Comparison of ENCODE assay signal across 8 mouse cellular contexts in the genomic region with DNA sequence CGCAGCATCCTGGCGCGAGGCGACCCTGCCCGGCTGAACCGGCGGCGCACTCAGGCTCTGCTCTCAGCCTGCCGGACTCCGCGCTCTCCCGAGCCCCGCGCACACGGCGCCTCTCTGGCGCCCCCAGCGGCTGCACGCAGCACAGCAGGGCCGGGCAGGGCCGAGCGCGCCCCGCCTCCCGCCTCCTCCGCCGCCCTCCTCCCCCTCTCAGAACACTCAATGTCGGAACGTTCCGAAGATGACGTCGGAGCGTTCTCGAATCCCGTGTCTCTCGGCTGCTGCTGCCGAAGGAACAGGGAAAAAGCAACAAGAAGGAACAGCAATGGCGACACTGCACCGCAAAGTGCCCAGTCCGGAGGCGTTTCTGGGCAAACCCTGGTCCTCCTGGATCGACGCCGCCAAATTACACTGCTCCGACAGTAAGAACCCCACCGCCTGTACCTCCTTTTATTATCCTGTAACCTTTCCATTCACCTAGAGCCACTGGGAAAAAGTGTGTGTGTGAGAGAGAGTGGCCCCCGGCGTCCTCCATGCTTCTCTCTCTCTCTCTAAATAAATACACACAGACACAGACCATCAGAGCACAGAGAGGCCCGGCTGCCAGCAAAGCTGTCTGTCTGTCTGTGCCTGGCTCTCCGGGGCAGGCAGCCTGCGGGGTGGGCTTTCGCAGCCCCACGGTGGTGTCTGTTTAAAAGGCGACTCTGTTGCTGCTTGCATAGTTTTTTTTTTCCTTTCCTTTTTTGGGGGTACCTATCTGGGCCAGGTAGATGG. TPM values are rescaled to one million over a fixed set of nuclear protein-coding genes. Genes with fewer than 3 reads are reported as not detected.
DNase-seq lines count a peak whose midpoint lies in the region; ATAC-seq and TF ChIP-seq lines count a peak whose summit lies in the region.

TSS of gene Atxn7l1 (plus strand) at position 197 of the 771 bp plus-strand sequence.

- DNase-seq in CD8-positive naive resting alpha-beta T cell, adult 2 months (ENCODE audit: low read depth in 2 of 2, low spot score in 2 of 2) = peak; percentile 79 to 81
- DNase-seq in c-Kit-positive CD71-negative TER-119-negative erythroid progenitor cells, embryonic 14.5 days (ENCODE audit: low read depth) = peak; percentile 87
- DNase-seq in forebrain, embryonic 10.5 days (ENCODE audit: extremely low spot score, low spot score) = peak; percentile 91
- DNase-seq in kidney, postnatal 25 days = peak; percentile 94 to 95
- peak; percentile 85 to 91 (median 88) for DNase-seq in liver, embryonic 14.5 days (ENCODE audit: low read depth in 3 of 3, low spot score in 3 of 3)
- peak; percentile 96 for DNase-seq in neural tube, embryonic 11.5 days (ENCODE audit: low spot score)
- DNase-seq in stomach, postnatal 0 days (ENCODE audit: low spot score) = peak; percentile 95

- no peak for TF ChIP-seq EP300 in liver, embryonic 14.5 days (IDR thresholded peaks at IDR 0.05; ENCODE audit: low read depth)
- TF ChIP-seq EP300 in stomach, postnatal 0 days (optimal IDR thresholded peaks at IDR 0.05) = no peak

- H3K27me3 ChIP-seq in forebrain, embryonic 10.5 days (ENCODE audit: poor library complexity, severe bottlenecking) = peaks cover 27% of the 10 kb centered on the region
- peaks cover 19% of the 10 kb centered on the region for H3K27me3 ChIP-seq in heart, embryonic 15.5 days
- peaks cover 21% of the 10 kb centered on the region for H3K27me3 ChIP-seq in liver, embryonic 14.5 days (ENCODE audit: control insufficient read depth, insufficient read depth, low read length)
- 0 out of 2 replicates have a peak, but pooled peaks cover 2% of the 10 kb centered on the region for H3K27me3 ChIP-seq in neural tube, embryonic 11.5 days (ENCODE audit: control insufficient read depth, insufficient read depth, low read length)
- H3K27me3 ChIP-seq in stomach, postnatal 0 days (ENCODE audit: control insufficient read depth, insufficient read depth, low read length) = no peaks in the 10 kb centered on the region

- peak within 1 kb of the TSS; percentile 98 for H3K4me2 ChIP-seq in heart, embryonic 15.5 days
- peak within 1 kb of the TSS; percentile 78 for H3K4me2 ChIP-seq in liver, embryonic 14.5 days (ENCODE audit: low read depth)
- H3K4me2 ChIP-seq in neural tube, embryonic 11.5 days (ENCODE audit: low read depth) = peak within 1 kb of the TSS; percentile 96
- peak within 1 kb of the TSS; percentile 69 for H3K4me2 ChIP-seq in stomach, postnatal 0 days (replicated peaks; ENCODE audit: low read depth)

- no peaks in the 10 kb centered on the region for H3K36me3 ChIP-seq in forebrain, embryonic 10.5 days (replicated peaks)
- H3K36me3 ChIP-seq in heart, embryonic 15.5 days = no peaks in the 10 kb centered on the region
- no peaks in the 10 kb centered on the region for H3K36me3 ChIP-seq in liver, embryonic 14.5 days (replicated peaks; ENCODE audit: control insufficient read depth, insufficient read depth, low read depth)
- no peaks in the 10 kb centered on the region for H3K36me3 ChIP-seq in neural tube, embryonic 11.5 days (ENCODE audit: control insufficient read depth, insufficient read depth, low read length)
- H3K36me3 ChIP-seq in stomach, postnatal 0 days (ENCODE audit: control insufficient read depth, insufficient read depth, low read length) = no peaks in the 10 kb centered on the region

- peak within 1 kb of the TSS; percentile 90 for H3K27ac ChIP-seq in forebrain, embryonic 10.5 days
- peak within 1 kb of the TSS; percentile 62 for H3K27ac ChIP-seq in heart, embryonic 15.5 days
- H3K27ac ChIP-seq in liver, embryonic 14.5 days = peak within 1 kb of the TSS; percentile 58
- H3K27ac ChIP-seq in neural tube, embryonic 11.5 days (ENCODE audit: low read depth, low read length) = peak within 1 kb of the TSS; percentile 39; the same call in 1 of the 2 replicates
- H3K27ac ChIP-seq in stomach, postnatal 0 days (replicated peaks) = peak within 1 kb of the TSS; percentile 86

- WGBS in forebrain, embryonic 10.5 days = under 1% methylated on average over 54 of the region's 54 CpGs
- WGBS in heart, embryonic 15.5 days = 1% methylated on average over 54 of the region's 54 CpGs
- WGBS in liver, embryonic 14.5 days (ENCODE audit: insufficient replicate concordance) = under 1% methylated on average over 54 of the region's 54 CpGs
- under 1% methylated on average over 36 of the region's 54 CpGs for WGBS in neural tube, embryonic 11.5 days
- under 1% methylated on average over 53 of the region's 54 CpGs for WGBS in stomach, postnatal 0 days

- H3K4me1 ChIP-seq in forebrain, embryonic 10.5 days = peaks cover 22% of the 10 kb centered on the region
- peaks cover 14% of the 10 kb centered on the region for H3K4me1 ChIP-seq in heart, embryonic 15.5 days (replicated peaks)
- peaks cover 13 to 20% of the 10 kb centered on the region in 2 experiments for H3K4me1 ChIP-seq in liver, embryonic 14.5 days (replicated peaks; ENCODE audit: control insufficient read depth in 2 of 2, insufficient read depth in 2 of 2, low read length in 1 of 2)
- H3K4me1 ChIP-seq in neural tube, embryonic 11.5 days (ENCODE audit: control insufficient read depth, insufficient read depth, low read length) = peaks cover 4% of the 10 kb centered on the region; the same call in 1 of the 2 replicates
- no peaks in the 10 kb centered on the region for H3K4me1 ChIP-seq in stomach, postnatal 0 days (replicated peaks; ENCODE audit: control insufficient read depth, insufficient read depth)

- H3K9me3 ChIP-seq in forebrain, embryonic 10.5 days = no peaks in the 10 kb centered on the region
- H3K9me3 ChIP-seq in heart, embryonic 15.5 days (replicated peaks) = no peaks in the 10 kb centered on the region
- H3K9me3 ChIP-seq in liver, embryonic 14.5 days (ENCODE audit: control insufficient read depth, low read length) = no peaks in the 10 kb centered on the region
- no peaks in the 10 kb centered on the region for H3K9me3 ChIP-seq in neural tube, embryonic 11.5 days (ENCODE audit: control insufficient read depth, low read length)
- H3K9me3 ChIP-seq in stomach, postnatal 0 days (ENCODE audit: control insufficient read depth, low read length) = no peaks in the 10 kb centered on the region

- peak within 1 kb of the TSS; percentile 71 for H3K4me3 ChIP-seq in forebrain, embryonic 10.5 days
- peak within 1 kb of the TSS; percentile 70 for H3K4me3 ChIP-seq in heart, embryonic 15.5 days
- peak within 1 kb of the TSS; percentile 85 to 87 for H3K4me3 ChIP-seq in liver, embryonic 14.5 days (ENCODE audit: insufficient read depth in 1 of 2, low read depth in 2 of 2, low read length in 2 of 2)
- H3K4me3 ChIP-seq in neural tube, embryonic 11.5 days (ENCODE audit: low read depth, low read length) = peak within 1 kb of the TSS; percentile 71
- H3K4me3 ChIP-seq in stomach, postnatal 0 days (ENCODE audit: low read depth, low read length) = peak within 1 kb of the TSS; percentile 70

- TF ChIP-seq CTCF in liver, embryonic 14.5 days (IDR thresholded peaks at IDR 0.05; ENCODE audit: low read depth) = peak; percentile 74
- peak; percentile 83 for TF ChIP-seq CTCF in stomach, postnatal 0 days (IDR thresholded peaks at IDR 0.05; ENCODE audit: low read depth)

- peak within 1 kb of the TSS; percentile 84 for H3K9ac ChIP-seq in heart, embryonic 15.5 days
- peak within 1 kb of the TSS; percentile 98 for H3K9ac ChIP-seq in liver, embryonic 14.5 days (replicated peaks)
- peak within 1 kb of the TSS; percentile 86 for H3K9ac ChIP-seq in neural tube, embryonic 11.5 days (ENCODE audit: low read length)
- H3K9ac ChIP-seq in stomach, postnatal 0 days (ENCODE audit: low read length) = peak within 1 kb of the TSS; percentile 90

- ATAC-seq in heart, embryonic 15.5 days (replicated peaks; ENCODE audit: insufficient number of reproducible peaks, insufficient read depth, low FRiP score, low read depth) = peak; percentile 92
- peak; percentile 97 for ATAC-seq in liver, embryonic 14.5 days (ENCODE audit: insufficient read depth)
- ATAC-seq in neural tube, embryonic 11.5 days (ENCODE audit: insufficient read depth, low FRiP score, low TSS enrichment) = peak; percentile 95
- ATAC-seq in stomach, postnatal 0 days (ENCODE audit: low FRiP score, low TSS enrichment) = peak; percentile 93

RNA-seq across cellular contexts. Expression of gene Atxn7l1, which starts in this region (rescaled TPM):
- polyA plus RNA-seq in forebrain, embryonic 10.5 days (2016; fragmentation: Nextera tagmentation; extraction: Ambion mirVana) = 10.4 and 11.0 TPM in 2 replicates
- polyA plus RNA-seq in heart, embryonic 15.5 days (2015; fragmentation: Nextera tagmentation; extraction: Ambion mirVana) = 7.8 and 10.2 TPM in 2 replicates
- polyA plus RNA-seq in liver, embryonic 14.5 days (2012; rRNA removed) = 11.9 and 13.3 TPM in 2 replicates
- polyA plus RNA-seq in liver, embryonic 14.5 days (2014; fragmentation: Nextera tagmentation; extraction: Ambion mirVana) = 13.9 and 15.2 TPM in 2 replicates
- polyA plus RNA-seq in neural tube, embryonic 11.5 days (2014; fragmentation: Nextera tagmentation; extraction: Ambion mirVana) = 21.3 and 22.2 TPM in 2 replicates
- 4.7 and 5.5 TPM in 2 replicates for polyA plus RNA-seq in stomach, postnatal 0 days (2015; fragmentation: Nextera tagmentation; extraction: Ambion mirVana)

Comparison
In these comparisons a context has a peak if more than half of its experiments do, and no peak if none do; other contexts are left out.
1. Peak in every context shown above with its lines: DNase-seq, ATAC-seq, H3K4me3 ChIP-seq and H3K27ac ChIP-seq.
2. H3K27ac ChIP-seq: peak in every context shown above with its lines; median percentile 90 in forebrain, embryonic 10.5 days; 86 in stomach, postnatal 0 days; 62 in heart, embryonic 15.5 days; 58 in liver, embryonic 14.5 days; 39 in neural tube, embryonic 11.5 days.